Mouse (Mus musculus) bone marrow macrophage, adult 2 months (primary cell): Measurements from ENCODE around the gene Gripap1. TPM values are rescaled to one million over a fixed set of nuclear protein-coding genes. Genes with fewer than 3 reads are reported as not detected.
"Not testable (repeated sequence)": the region's sequence is repeated elsewhere in the genome, so short reads cannot be mapped to it uniquely, and the experiment has no call there.

Experiments
- H3K27ac ChIP-seq: 2 replicates; pipeline ENCODE4 v1.5.1; 2012; ENCODE audit warnings: low read depth, low read length; ENCODE audit not compliant: insufficient read depth
- H3K4me1 ChIP-seq: 2 replicates; pipeline ENCODE4 v1.6.1; 2012; ENCODE audit warnings: low read length; ENCODE audit not compliant: control insufficient read depth, insufficient read depth
- H3K4me3 ChIP-seq: 2 replicates; pipeline ENCODE4 v1.5.1; 2012; ENCODE audit warnings: mild to moderate bottlenecking, low read length, moderate library complexity; ENCODE audit not compliant: insufficient read depth
- CTCF ChIP-seq: IDR thresholded peaks from 2 replicates; pipeline ENCODE4 v1.5.1; 2012; ENCODE audit warnings: low read depth, mild to moderate bottlenecking, low read length, moderate library complexity
- POLR2A ChIP-seq: IDR thresholded peaks from 2 replicates; pipeline ENCODE4 v1.6.1; 2012; ENCODE audit warnings: mild to moderate bottlenecking, low read depth, low read length, borderline replicate concordance
- polyA plus RNA-seq: library from polyadenylated mRNA; stranded (reverse); fragments of >200 nt; gene quantifications from 2 replicates; pipeline ENCODE4 v1.2.4, GENCODE M21; 2012; ENCODE audit not compliant: missing spikeins, insufficient read depth, insufficient read length

Gene Gripap1
- polyA plus RNA-seq, 1 experiment: 94.8 TPM

- Histone ChIP-seq H3K4me3 (no peak overlapping the region), H3K4me1 (peaks cover 3% of the 10 kb centered on the region), H3K27ac (no peak overlapping the region)
- TF ChIP-seq CTCF: no peak
- no peak for TF ChIP-seq POLR2A
Measured at GRCm38 (mm10) chrX:7778450-7779244, 10.9 kb upstream of the Gripap1 start.

DNA sequence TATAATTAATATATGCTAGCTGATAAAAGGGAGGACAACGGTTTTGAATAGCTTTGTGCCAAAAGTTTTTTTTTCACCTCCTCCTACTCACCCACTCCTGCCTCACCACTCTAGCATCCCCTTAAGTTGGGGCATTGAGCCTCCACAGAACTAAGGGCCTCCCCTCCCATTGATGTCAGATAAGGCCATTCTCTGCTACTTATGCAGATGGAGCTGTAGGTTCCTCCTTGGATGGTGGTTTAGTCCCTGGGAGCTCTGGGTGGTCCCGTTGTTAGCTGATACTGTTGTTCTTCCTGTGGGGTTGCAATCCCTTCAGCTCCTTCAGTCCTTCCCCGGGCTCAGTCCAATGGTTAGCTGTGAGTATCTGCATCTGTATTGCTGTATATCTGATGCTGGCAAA lies 10.3 kb upstream of the Gripap1 start:
- Histone ChIP-seq H3K27ac (no peak overlapping the region), H3K4me1 (peaks cover 3% of the 10 kb centered on the region), H3K4me3 (no peak overlapping the region)
- TF ChIP-seq POLR2A: no peak
- TF ChIP-seq CTCF: no peak

DNA sequence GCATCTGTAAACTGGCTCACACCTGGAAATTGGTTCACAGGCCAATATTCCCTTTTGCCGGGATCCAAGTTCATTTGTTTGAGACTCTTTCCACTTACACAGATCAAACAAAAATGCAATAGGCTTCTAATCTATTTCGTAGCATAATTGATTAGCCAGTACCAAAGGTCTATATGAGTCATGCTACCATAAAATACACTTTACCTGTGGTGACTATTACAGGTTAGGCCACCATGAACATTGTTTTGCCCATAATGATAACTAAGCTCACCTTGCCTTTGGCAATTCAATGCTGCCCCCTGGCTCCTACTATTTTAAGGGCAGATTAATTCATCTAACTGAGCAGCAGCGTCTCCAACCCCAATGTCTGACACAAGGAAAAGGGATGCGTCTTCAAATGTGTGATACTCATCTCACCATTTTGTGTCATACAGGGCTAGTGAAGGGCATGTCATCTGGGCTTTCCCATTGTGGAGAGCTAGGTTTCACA lies 6.9 kb upstream of the Gripap1 start:
- no peak overlapping the region for H3K27ac ChIP-seq
- no peak overlapping the region for H3K4me3 ChIP-seq
- TF ChIP-seq CTCF (no peak), POLR2A (no peak)
- no peaks in the 10 kb centered on the region for H3K4me1 ChIP-seq

DNA sequence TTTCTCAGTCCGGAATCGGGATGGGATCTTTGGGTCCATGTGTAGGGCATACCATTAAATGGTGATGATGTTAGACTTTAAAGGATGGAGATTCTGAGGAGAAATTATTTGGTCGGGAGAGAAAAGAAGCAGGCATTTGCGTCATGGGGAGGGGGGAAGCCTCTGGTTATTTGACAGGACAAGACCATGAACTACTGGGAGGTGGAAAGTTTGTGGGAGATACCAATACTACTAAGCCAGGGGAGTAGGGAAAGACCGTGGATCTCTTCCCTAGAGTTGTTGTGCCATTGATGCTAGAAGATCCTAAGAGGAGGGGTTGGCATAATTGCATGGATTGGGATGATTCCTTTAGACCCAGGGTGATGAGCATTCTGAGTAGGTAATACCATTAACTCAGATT lies 744 bp downstream of the Gripap1 start:
- Histone ChIP-seq H3K4me1 (peaks cover 12% of the 10 kb centered on the region), H3K4me3 (peak overlapping the region; percentile 64), H3K27ac (peak overlapping the region; percentile 42)
- TF ChIP-seq POLR2A: no peak
- no peak for TF ChIP-seq CTCF

GRCm38 (mm10) chrX:7793361-7793760 lies 3.8 kb downstream of the Gripap1 start:
- Histone ChIP-seq H3K4me1 (peaks cover 12% of the 10 kb centered on the region), H3K4me3 (no peak overlapping the region), H3K27ac (no peak overlapping the region)
- no peak for TF ChIP-seq POLR2A
- TF ChIP-seq CTCF: no peak

DNA sequence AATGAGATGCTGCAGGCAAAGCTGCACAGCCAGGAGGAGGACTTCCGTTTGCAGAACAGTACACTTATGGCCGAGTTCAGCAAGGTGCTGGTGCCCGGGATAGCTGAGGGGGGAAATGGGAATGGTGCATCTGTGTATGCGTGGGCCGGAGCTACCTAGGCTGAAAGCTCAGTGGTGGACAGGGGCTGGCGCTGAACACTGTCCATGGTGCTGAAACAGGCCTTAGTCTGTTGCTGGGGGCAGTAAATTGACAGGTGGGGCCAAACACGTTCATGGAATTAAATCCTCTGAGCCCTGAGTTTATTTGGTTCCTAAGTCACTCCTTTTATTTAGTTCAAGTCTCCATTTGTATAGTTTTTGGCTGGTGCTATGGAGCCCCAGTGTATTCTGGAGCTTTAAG lies 5.5 kb downstream of the Gripap1 start:
- Histone ChIP-seq H3K4me1 (peaks cover 12% of the 10 kb centered on the region), H3K27ac (no peak overlapping the region), H3K4me3 (no peak overlapping the region)
- TF ChIP-seq CTCF (no peak), POLR2A (no peak)

DNA sequence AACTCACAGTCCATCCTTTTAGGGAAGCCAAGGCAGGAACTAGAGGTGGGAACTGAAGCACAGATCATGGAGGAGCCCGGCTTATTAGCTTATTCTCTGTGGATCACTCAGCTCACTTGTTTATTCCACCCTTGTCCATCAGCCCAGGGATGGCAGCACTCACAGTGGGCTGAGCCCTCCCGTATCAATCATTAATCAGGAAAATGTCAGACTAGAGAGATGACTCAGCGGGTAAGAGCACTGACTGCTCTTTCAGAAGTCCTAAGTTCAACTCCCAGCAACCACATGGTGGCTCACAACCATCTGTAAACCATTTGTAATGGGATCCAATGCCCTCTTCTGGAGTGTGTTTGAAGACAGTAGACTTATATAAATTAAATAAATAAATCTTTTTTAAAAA lies 7.8 kb downstream of the Gripap1 start:
- TF ChIP-seq POLR2A (no peak), CTCF (no peak)
- Histone ChIP-seq H3K4me3 (no peak overlapping the region), H3K4me1 (peaks cover 21% of the 10 kb centered on the region), H3K27ac (no peak overlapping the region)

GRCm38 (mm10) chrX:7802157-7802556 lies 12.6 kb downstream of the Gripap1 start:
- not testable (repeated sequence) for H3K4me3 ChIP-seq, H3K27ac ChIP-seq
- peaks cover 20% of the 10 kb centered on the region for H3K4me1 ChIP-seq

DNA sequence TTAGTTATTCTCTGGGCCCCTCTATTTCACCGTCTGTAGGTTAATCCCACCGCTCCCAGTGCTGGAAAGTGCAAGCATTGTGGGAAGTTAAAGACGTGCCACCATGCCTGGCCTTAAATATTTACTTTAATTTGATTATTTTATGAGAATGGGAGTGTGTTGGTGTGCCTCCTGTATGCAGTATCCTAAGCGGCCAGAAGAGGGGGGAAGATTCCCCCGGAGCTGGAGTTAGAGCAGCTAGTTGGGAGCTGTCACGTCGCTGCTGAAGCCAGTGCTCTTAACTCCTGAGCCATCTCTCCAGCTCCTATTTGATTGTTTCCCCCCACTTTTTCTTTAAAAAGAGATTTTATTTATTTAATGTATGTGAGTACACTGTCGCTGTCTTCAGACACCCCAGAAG lies 25.5 kb downstream of the Gripap1 start:
- H3K4me3 ChIP-seq, H3K27ac ChIP-seq: not testable (repeated sequence)
- H3K4me1 ChIP-seq: peaks cover 11% of the 10 kb centered on the region

DNA sequence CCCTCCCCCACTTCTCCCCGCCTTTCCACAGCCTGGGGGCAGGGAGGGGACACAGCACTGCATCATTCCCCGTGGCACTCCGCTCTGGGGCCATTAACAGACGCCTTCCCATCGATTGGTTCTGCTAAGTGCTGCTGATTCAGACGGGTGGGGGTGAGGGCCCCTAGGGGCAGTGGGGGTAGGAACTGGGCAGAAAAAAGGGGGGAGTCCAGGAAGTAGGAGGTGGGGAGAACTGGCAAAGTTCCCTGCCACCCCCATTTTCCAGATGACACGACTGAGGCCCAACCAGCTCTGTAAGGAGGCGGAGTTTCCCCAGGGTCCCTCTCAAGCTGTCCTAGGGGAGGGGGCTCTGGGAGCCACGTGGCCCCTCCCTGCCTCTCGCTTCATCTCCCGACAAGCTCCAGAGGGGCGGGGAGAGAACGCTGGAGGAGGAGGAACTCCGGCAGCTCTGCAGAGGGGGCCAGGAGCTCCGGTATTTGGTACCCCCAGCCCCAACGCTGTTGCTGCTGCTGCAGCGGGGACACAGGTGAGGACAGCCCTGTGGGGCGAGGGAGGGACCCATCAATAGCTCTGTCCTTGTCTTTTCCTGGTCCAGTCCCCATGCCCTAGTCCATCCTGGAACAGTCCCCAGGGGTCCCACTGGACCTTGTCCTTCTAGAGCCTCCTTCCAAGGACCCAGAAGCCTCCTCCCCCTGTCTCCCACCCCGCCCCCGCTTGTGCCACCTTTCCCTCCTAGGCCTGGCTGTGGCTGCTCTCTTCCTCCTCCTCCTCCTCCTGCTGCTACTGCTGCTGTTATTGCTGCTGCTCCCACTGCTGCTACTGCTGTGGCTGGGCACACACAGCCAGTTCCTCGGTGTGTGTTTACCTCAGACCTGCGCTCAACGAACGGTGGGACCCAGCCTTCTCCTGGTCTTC lies 32.6 kb downstream of the Gripap1 start, which contains the start of gene Kcnd1:
TSS of gene Kcnd1 (plus strand) at position 425 of the 915 bp plus-strand sequence.
- H3K4me3 ChIP-seq: peak within 1 kb of the TSS; percentile 23
- no peak within 1 kb of the TSS for H3K27ac ChIP-seq
- TF ChIP-seq CTCF (no peak), POLR2A (no peak)

More for the DNA sequence above, 32.6 kb downstream of the Gripap1 start, which contains the start of gene Kcnd1:
- H3K4me1 ChIP-seq: peaks cover 11% of the 10 kb centered on the region
